18 mouse cellular contexts compared by ENCODE assay signal in the genomic region with DNA sequence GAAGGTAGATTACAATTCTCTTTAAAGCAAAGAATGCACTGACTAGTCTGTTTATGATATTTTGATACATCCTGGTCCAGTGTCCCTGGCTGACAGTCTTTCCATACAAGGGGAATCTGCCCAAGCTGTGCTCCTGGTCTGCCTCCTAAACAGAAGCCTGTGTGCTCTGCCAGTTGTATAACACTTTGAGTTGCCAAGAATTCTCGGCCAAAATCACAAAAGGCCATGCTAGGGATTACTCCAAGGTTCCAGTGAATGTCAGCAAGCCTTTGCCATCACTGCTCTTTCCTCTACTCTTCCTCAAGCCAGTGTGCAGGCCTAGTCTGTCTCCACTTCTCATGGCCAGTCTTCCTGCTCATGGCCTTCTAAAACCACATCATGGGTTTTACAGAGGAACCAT. TPM values are rescaled to one million over a fixed set of nuclear protein-coding genes. Genes with fewer than 3 reads are reported as not detected.
DNase-seq lines count a peak whose midpoint lies in the region; ATAC-seq and TF ChIP-seq lines count a peak whose summit lies in the region.
"Had no signal": no experiment of that assay in that cellular context is flagged by ENCODE, and none has a peak within 500 bp of the region (broad histone marks: within the 10 kb centered on the region; RNA-seq: fewer than 3 reads in every experiment).

No protein-coding gene starts in this region.

- H3K4me1 ChIP-seq in kidney, adult 2 months (ENCODE audit: control insufficient read depth, insufficient read depth, low read length): no peaks in the 10 kb centered on the region
- H3K4me1 ChIP-seq: embryonic facial prominence, embryonic 12.5 days had no signal

- H3K4me3 ChIP-seq in kidney, adult 2 months (ENCODE audit: insufficient read depth, low read depth, low read length): no peak overlapping the region
- H3K4me3 ChIP-seq in left cerebral cortex, adult 2 months: no peak overlapping the region
- H3K4me3 ChIP-seq: embryonic facial prominence, embryonic 12.5 days had no signal

- no peak for TF ChIP-seq POLR2A in kidney, adult 2 months (IDR thresholded peaks at IDR 0.05; ENCODE audit: low read depth, low read length)

- intact Hi-C loops in left cerebral cortex, adult 2 months (cut with DNase I): no loop called here

- TF ChIP-seq CTCF in kidney, adult 2 months (conservative IDR thresholded peaks at IDR 0.05; ENCODE audit: insufficient read depth, insufficient read length, low read depth, low read length): no peak
- TF ChIP-seq CTCF in left cerebral cortex, adult 2 months (IDR thresholded peaks at IDR 0.05): no peak

- ATAC-seq in megakaryocyte-erythroid progenitor cell, adult 5-6 weeks (replicated peaks; ENCODE audit: low FRiP score, low TSS enrichment, poor library complexity, severe bottlenecking): no peak
- ATAC-seq: activated CD4-positive, CD25-positive, alpha-beta regulatory T cell, adult 4 months had no signal

- no peak overlapping the region for H3K27ac ChIP-seq in kidney, adult 2 months (ENCODE audit: insufficient read depth, low read depth, low read length)
- H3K27ac ChIP-seq in left cerebral cortex, adult 2 months: no peak overlapping the region
- H3K27ac ChIP-seq: embryonic facial prominence, embryonic 12.5 days; hindbrain, embryonic 14.5 days; kidney, postnatal 0 days had no signal

- peak; percentile 44 for DNase-seq in adrenal gland, adult 2 months
- DNase-seq in adrenal gland, postnatal 4 days (ENCODE audit: low spot score in 2 of 2): no peak
- DNase-seq in kidney, adult 2 months: peak; percentile 14
- DNase-seq in kidney, postnatal 4 days: no peak
- peak; percentile 82 for DNase-seq in cerebellum, adult 11-12 months
- peak; percentile 44 to 59 for DNase-seq in cerebellum, postnatal 36 days
- no peak for DNase-seq in left cerebral cortex, adult 2 months (ENCODE audit: extremely low spot score in 1 of 2, low spot score in 2 of 2)
- DNase-seq: layer of hippocampus, adult 9-11 months; liver; thymus, adult 2 months had no signal

- 55% methylated on average over 1 of the region's 1 CpGs for WGBS in kidney, adult 2 months

- no peaks in the 10 kb centered on the region for H3K27me3 ChIP-seq in kidney, adult 2 months (replicated peaks; ENCODE audit: control insufficient read depth, insufficient read depth, low read length)
- H3K27me3 ChIP-seq: embryonic facial prominence, embryonic 12.5 days had no signal

- no peaks in the 10 kb centered on the region for H3K36me3 ChIP-seq in kidney, adult 2 months (ENCODE audit: control insufficient read depth, insufficient read depth, low read length)
- H3K36me3 ChIP-seq: embryonic facial prominence, embryonic 12.5 days had no signal

RNA-seq across cellular contexts. Expression of a gene that starts 34.9 kb away (rescaled TPM):
- under 1 TPM; 0.06 to 0.14 TPM for total RNA-seq in adrenal gland, adult 2 months (2021)
- not detected in 2 replicates for polyA plus RNA-seq in adrenal gland, adult 2 months (2012; rRNA removed)
- under 1 TPM; 0.17 to 0.23 TPM for total RNA-seq in adrenal gland, postnatal 4 days (2021)
- 0.04 TPM in 1 of 2 replicates, not detected in the other for polyA plus RNA-seq in kidney, adult 2 months (2012; rRNA removed)
- total RNA-seq in left cerebral cortex, adult 2 months (2021): 1 to 10 TPM; 2.0 to 2.1 TPM
- total RNA-seq in megakaryocyte-erythroid progenitor cell, adult 5-6 weeks (2014; fragmentation: Nextera tagmentation): 0.04 and 0.20 TPM in 2 replicates
- 0.08 TPM in 1 of 2 replicates, not detected in the other for total RNA-seq in megakaryocyte-erythroid progenitor cell, adult 5-6 weeks (2017)
- total RNA-seq: granulocyte monocyte progenitor cell, adult 5-6 weeks had no signal
- polyA plus RNA-seq: intestine, embryonic 16.5 days; small intestine, adult 2 months had no signal

Comparison
In these comparisons a context has a peak if more than half of its experiments do, and no peak if none do; other contexts are left out.
1. DNase-seq: peak in adrenal gland, adult 2 months (single experiment), kidney, adult 2 months (single experiment), cerebellum, adult 11-12 months (single experiment) and cerebellum, postnatal 36 days (2 of 2); none in adrenal gland, postnatal 4 days (0 of 2), kidney, postnatal 4 days (0 of 2) and left cerebral cortex, adult 2 months (0 of 2).